ENCODE assay signal across 23 mouse cellular contexts in genomic region chr11:84251170-84251569, GRCm38 (mm10).
"Had no signal": no experiment of that assay in that cellular context is flagged by ENCODE, and none has a peak within 500 bp of the region (broad histone marks: within the 10 kb centered on the region; RNA-seq: fewer than 3 reads in every experiment).

No protein-coding gene starts in this region.

- ATAC-seq: liver, postnatal 0 days; lung, postnatal 0 days; midbrain, embryonic 16.5 days had no signal

- H3K4me2 ChIP-seq: liver, embryonic 13.5 days; liver, embryonic 15.5 days; lung, embryonic 15.5 days; midbrain, embryonic 12.5 days; neural tube, embryonic 13.5 days; neural tube, embryonic 15.5 days; stomach, embryonic 15.5 days had no signal

- H3K27ac ChIP-seq: liver, embryonic 13.5 days; liver, embryonic 15.5 days; lung, embryonic 15.5 days; macrophage; midbrain, embryonic 10.5 days; midbrain, embryonic 12.5 days; neural tube, embryonic 13.5 days; neural tube, embryonic 15.5 days; stomach, embryonic 15.5 days; stomach, postnatal 0 days had no signal

- H3K4me3 ChIP-seq: liver, embryonic 13.5 days; liver, embryonic 15.5 days; lung, embryonic 15.5 days; midbrain, embryonic 10.5 days; midbrain, embryonic 12.5 days; myocyte; neural tube, embryonic 13.5 days; neural tube, embryonic 15.5 days; stomach, embryonic 15.5 days had no signal

- H3K9me3 ChIP-seq: liver, embryonic 13.5 days; liver, embryonic 15.5 days; lung, embryonic 15.5 days; midbrain, embryonic 10.5 days; midbrain, embryonic 12.5 days; neural tube, embryonic 13.5 days; neural tube, embryonic 15.5 days; stomach, embryonic 15.5 days had no signal

- H3K9ac ChIP-seq: liver, embryonic 13.5 days; liver, embryonic 15.5 days; liver, postnatal 0 days; lung, embryonic 15.5 days; midbrain, embryonic 12.5 days; neural tube, embryonic 13.5 days; neural tube, embryonic 15.5 days; stomach, embryonic 15.5 days had no signal

- DNase-seq: liver, embryonic 13.5 days; liver, postnatal 0 days; lung, adult 2 months; lung, postnatal 14 days; lung, postnatal 36 days; retina, postnatal 1 day; right cerebral cortex, adult 18-20 months; spleen, adult 18-20 months; thymus, adult 2 months; thymus, postnatal 25 days; thymus, postnatal 4 days had no signal

- H3K4me1 ChIP-seq: liver, embryonic 13.5 days; liver, embryonic 15.5 days; lung, embryonic 15.5 days; midbrain, embryonic 10.5 days; midbrain, embryonic 12.5 days; neural tube, embryonic 13.5 days; neural tube, embryonic 15.5 days; stomach, embryonic 15.5 days had no signal

- H3K27me3 ChIP-seq: liver, embryonic 13.5 days; liver, embryonic 15.5 days; lung, embryonic 15.5 days; midbrain, embryonic 12.5 days; neural tube, embryonic 13.5 days; neural tube, embryonic 15.5 days; stomach, embryonic 15.5 days had no signal
